Mouse (Mus musculus): ENCODE results near the gene Efcab9. TPM values are rescaled to one million over a fixed set of nuclear protein-coding genes. Genes with fewer than 3 reads are reported as not detected.

Efcab9 gene
- 0.20 and 0.32 TPM in 2 replicates for polyA plus RNA-seq (2012; rRNA removed)

DNA sequence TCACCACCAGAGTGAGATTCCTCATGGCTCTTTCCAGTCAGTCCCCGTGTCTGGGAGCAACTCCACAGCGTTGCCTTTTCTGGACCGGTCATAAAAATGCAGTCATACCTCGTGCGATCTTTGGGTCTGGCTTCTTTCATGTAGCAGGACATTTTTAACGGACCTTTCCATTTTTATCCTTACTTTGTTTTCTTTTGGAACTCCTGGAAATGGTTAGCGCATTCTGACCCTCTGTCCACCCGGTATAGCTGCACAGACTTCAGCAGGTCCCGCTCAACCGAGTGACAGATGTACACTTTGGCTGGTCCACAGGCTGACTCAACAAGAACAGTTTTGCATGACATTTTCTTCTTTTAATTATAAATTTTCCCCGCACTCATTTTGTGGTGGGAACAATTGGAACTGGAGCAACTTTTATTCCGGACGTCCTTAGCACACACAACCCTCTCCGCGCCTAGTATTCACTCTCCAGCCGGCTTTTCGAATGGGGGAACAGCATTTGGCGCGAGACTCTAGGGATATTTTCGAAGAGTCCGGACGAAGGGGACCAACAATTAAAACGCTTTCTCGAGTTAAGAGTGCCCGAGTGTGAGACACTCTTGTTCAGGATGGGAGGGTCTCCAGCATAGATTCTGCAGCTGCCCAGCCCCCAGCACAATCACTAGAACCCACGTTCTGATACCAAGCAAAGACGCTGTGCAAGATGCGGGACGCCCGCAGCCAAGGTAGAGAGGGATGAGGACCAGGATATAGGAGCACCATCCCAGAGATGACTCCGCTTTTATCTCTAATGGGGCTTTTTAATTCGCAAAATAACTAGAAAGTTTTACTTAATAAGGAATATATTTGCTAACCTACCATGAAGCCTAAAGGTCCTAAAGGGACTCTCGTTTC is at the start of gene Efcab9:
Gene Efcab9, minus strand, starts transcription at position 211 of the 894 bp plus-strand sequence.

DNA sequence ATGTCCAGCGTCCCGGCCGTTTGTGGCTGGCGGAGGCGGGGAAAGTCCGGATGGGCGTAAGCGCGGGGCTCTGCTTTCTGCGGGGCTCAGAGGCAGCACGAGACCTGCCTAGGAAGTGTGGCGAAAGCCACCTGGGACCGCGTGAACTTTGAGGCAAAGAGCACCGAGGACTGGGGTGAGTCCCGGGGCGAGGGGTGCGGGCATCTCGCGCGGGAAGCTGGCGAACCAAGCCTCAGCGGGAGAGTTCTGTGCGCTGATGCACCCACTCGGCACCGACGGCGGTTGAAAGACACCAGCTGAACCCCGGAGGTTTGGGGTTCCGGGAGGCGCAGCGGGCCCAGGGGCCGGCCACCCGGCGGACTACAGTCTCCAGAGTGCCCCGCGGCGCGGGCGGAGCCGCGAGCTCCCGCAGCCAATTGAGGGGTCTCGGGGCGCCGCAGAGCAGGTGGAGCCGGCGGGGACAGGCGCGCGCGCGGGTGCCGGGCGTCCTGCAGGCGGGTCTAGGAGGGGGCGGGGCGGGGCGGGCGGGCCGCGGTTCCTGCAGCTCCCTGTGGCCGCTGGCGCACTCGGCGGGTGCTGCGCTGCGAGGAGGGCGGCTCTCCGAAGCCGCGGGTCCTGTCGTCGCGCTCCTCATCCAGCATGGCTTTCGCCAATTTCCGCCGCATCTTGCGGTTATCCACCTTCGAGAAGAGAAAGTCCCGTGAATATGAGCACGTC is 1.0 kb upstream of the Efcab9 start, which contains the start of gene Stk10:
Gene Stk10, plus strand, starts transcription at position 541 of the 717 bp plus-strand sequence.

Other genes starting within 250 kb of the Efcab9 start
- 47,918 and 57,682 TPM in 2 replicates for gene Hba-a1, start 248.6 kb downstream of the Efcab9 start, polyA plus RNA-seq (2012; rRNA removed)
- 97.8 and 108 TPM in 2 replicates for gene Hbq1b, start 245.1 kb downstream of the Efcab9 start, polyA plus RNA-seq (2012; rRNA removed)
- gene Hba-a2, start 235.6 kb downstream of the Efcab9 start, polyA plus RNA-seq (2012; rRNA removed), result 198,092 and 218,491 TPM in 2 replicates
- 5.4 and 6.6 TPM in 2 replicates for gene Hbq1a, start 232.0 kb downstream of the Efcab9 start, polyA plus RNA-seq (2012; rRNA removed)
- 0.84 and 0.88 TPM in 2 replicates for gene Sh3pxd2b, start 184.3 kb downstream of the Efcab9 start, polyA plus RNA-seq (2012; rRNA removed)
- gene Ubtd2, start 76.7 kb downstream of the Efcab9 start, polyA plus RNA-seq (2012; rRNA removed), result 3.0 and 3.1 TPM in 2 replicates
- 5.0 and 5.4 TPM in 2 replicates for gene Stk10, start 1.2 kb upstream of the Efcab9 start, polyA plus RNA-seq (2012; rRNA removed)
- gene Fbxw11, start 110.6 kb upstream of the Efcab9 start, polyA plus RNA-seq (2012; rRNA removed), result 9.0 and 11.4 TPM in 2 replicates

Data from liver, embryonic 14 days (tissue).